Mouse (Mus musculus) testis, adult 2 months (tissue): ENCODE measurements at regions not wholly inside any gene's neighbourhood (a gene's known extent, or its start where the extent isn't known, plus 50 kb on each side); places are given as distances from the start of the nearest gene placed in this dataset.

Experiments
- CTCF ChIP-seq: fragments of 200-500 bp; IDR thresholded peaks from 2 replicates; pipeline ENCODE4 v1.5.1; 2012; ENCODE audit warnings: low read depth, mild to moderate bottlenecking, inconsistent platforms, low read length, moderate library complexity; ENCODE audit not compliant: control insufficient read depth, insufficient read depth, insufficient replicate concordance
- POLR2A ChIP-seq: fragments of 200-500 bp; IDR thresholded peaks from 2 replicates; pipeline ENCODE4 v1.6.1; 2012; ENCODE audit warnings: low read depth, mild to moderate bottlenecking, inconsistent platforms, low read length, moderate library complexity; ENCODE audit not compliant: control insufficient read depth

DNA sequence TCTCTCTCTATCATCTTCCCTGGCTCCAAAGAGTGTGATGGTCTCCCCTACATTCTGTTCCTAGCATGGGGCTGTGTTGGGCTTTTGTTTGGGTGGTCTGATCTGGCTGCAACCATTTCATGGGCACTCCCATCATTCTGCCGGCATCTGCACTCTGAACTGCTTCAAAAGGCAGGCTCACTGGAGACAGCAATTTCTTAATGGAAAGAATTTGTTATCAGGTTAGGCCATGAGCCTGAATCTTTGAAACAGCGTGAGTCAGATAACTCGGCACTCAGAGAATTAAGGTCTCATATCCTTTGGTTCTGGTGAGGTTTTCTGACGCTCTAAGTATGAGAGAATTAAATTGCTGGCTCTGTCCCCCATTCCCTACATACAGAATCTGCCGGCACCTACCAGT, 519.8 kb upstream of the Arid1b start:
- no peak for TF ChIP-seq CTCF
- no peak for TF ChIP-seq POLR2A
